Mouse (Mus musculus) neural tube, embryonic 15.5 days (tissue): ENCODE data around the gene Gnpat. TPM values are rescaled to one million over a fixed set of nuclear protein-coding genes. Genes with fewer than 3 reads are reported as not detected.

Source experiments
- ATAC-seq: fragments of 200-750 bp; cut with Nextera tagmentation; 2 replicates; pipeline ENCODE4 v1.8.0; 2017; ENCODE audit warnings: mild to moderate bottlenecking, moderate TSS enrichment, moderate library complexity; ENCODE audit not compliant: low FRiP score
- H3K27ac ChIP-seq: fragments of 300-500 bp; sonication (generic); replicated peaks from 2 replicates; pipeline ENCODE4 v1.5.1; 2015; ENCODE audit warnings: mild to moderate bottlenecking, inconsistent platforms
- H3K27me3 ChIP-seq: fragments of 300-500 bp; sonication (generic); replicated peaks from 2 replicates; pipeline ENCODE4 v1.6.1; 2015; ENCODE audit warnings: inconsistent platforms
- H3K36me3 ChIP-seq: fragments of 300-500 bp; sonication (generic); 2 replicates; pipeline ENCODE4 v1.6.1; 2015; ENCODE audit warnings: inconsistent platforms
- H3K4me1 ChIP-seq: fragments of 300-500 bp; sonication (generic); 2 replicates; pipeline ENCODE4 v1.6.1; 2015; ENCODE audit warnings: inconsistent platforms
- H3K4me2 ChIP-seq: fragments of 300-500 bp; sonication (generic); 2 replicates; pipeline ENCODE4 v1.6.1; 2015; ENCODE audit warnings: inconsistent platforms, mild to moderate bottlenecking, moderate library complexity
- H3K4me3 ChIP-seq: fragments of 300-500 bp; sonication (generic); replicated peaks from 2 replicates; pipeline ENCODE4 v1.5.1; 2015; ENCODE audit warnings: mild to moderate bottlenecking, inconsistent platforms
- H3K9ac ChIP-seq: fragments of 300-500 bp; sonication (generic); replicated peaks from 2 replicates; pipeline ENCODE4 v1.6.1; 2015; ENCODE audit warnings: mild to moderate bottlenecking, inconsistent platforms
- H3K9me3 ChIP-seq: fragments of 300-500 bp; sonication (generic); replicated peaks from 2 replicates; pipeline ENCODE4 v1.6.1; 2016; ENCODE audit warnings: inconsistent platforms
- WGBS: fragments of 180-500 bp; shearing (Covaris S2); methylation state at CpG from one replicate; pipeline ENCODE4 v1.1.7; 2015; ENCODE audit warnings: mixed read lengths; 5-methylcytosine and 5-hydroxymethylcytosine counted together
- polyA plus RNA-seq: library from polyadenylated mRNA; unstranded; fragments of >200 nt; fragmentation: Nextera tagmentation; extraction: Ambion mirVana; gene quantifications from 2 replicates; pipeline ENCODE4 v1.2.1, GENCODE M21; 2015

Gnpat gene
- polyA plus RNA-seq, 1 experiment from 2014 or later = 67.3 TPM

- H3K27ac ChIP-seq = no peak overlapping the region
- 83% methylated on average over 10 of the region's 10 CpGs for WGBS
- ATAC-seq = no peak
- no peak overlapping the region for H3K4me3 ChIP-seq
- no peak overlapping the region for H3K4me2 ChIP-seq
- no peak overlapping the region for H3K9ac ChIP-seq
- H3K27me3 ChIP-seq = no peaks in the 10 kb centered on the region
- H3K9me3 ChIP-seq = no peaks in the 10 kb centered on the region
- H3K4me1 ChIP-seq = peaks cover 41% of the 10 kb centered on the region
- 0 out of 2 replicates have a peak, but pooled peaks cover 4% of the 10 kb centered on the region for H3K36me3 ChIP-seq
Observed at GRCm38 (mm10) chr8:124926351-124926771, 63.5 kb downstream of the Gnpat start.

- no peak for ATAC-seq
- Histone ChIP-seq H3K36me3 (0 out of 2 replicates have a peak, but pooled peaks cover 4% of the 10 kb centered on the region), H3K9ac (no peak overlapping the region), H3K27me3 (no peaks in the 10 kb centered on the region), H3K27ac (no peak overlapping the region), H3K4me1 (peaks cover 21% of the 10 kb centered on the region), H3K9me3 (no peaks in the 10 kb centered on the region), H3K4me2 (no peak overlapping the region), H3K4me3 (no peak overlapping the region)
- 93% methylated on average over 11 of the region's 11 CpGs for WGBS
Observed at GRCm38 (mm10) chr8:124929006-124929405, 66.2 kb downstream of the Gnpat start.

- Histone ChIP-seq H3K9me3 (no peaks in the 10 kb centered on the region), H3K4me1 (peaks cover 18% of the 10 kb centered on the region), H3K9ac (no peak overlapping the region), H3K27ac (no peak overlapping the region), H3K4me3 (no peak overlapping the region), H3K27me3 (no peaks in the 10 kb centered on the region), H3K4me2 (no peak overlapping the region), H3K36me3 (0 out of 2 replicates have a peak, but pooled peaks cover 4% of the 10 kb centered on the region)
- no peak for ATAC-seq
- 93% methylated on average over 13 of the region's 13 CpGs for WGBS
Observed at GRCm38 (mm10) chr8:124930086-124930485, 67.3 kb downstream of the Gnpat start.

- peaks cover 15% of the 10 kb centered on the region for H3K4me1 ChIP-seq
- 0 out of 2 replicates have a peak, but pooled peaks cover 4% of the 10 kb centered on the region for H3K36me3 ChIP-seq
- no peak overlapping the region for H3K27ac ChIP-seq
- H3K9me3 ChIP-seq = no peaks in the 10 kb centered on the region
- ATAC-seq = no peak
- no peak overlapping the region for H3K4me2 ChIP-seq
- H3K4me3 ChIP-seq = no peak overlapping the region
- H3K27me3 ChIP-seq = no peaks in the 10 kb centered on the region
- H3K9ac ChIP-seq = no peak overlapping the region
- WGBS = 83% methylated on average over 4 of the region's 4 CpGs
Observed at GRCm38 (mm10) chr8:124930649-124931048, 67.8 kb downstream of the Gnpat start.

GRCm38 (mm10) chr8:124932435-124932834 is 69.6 kb downstream of the Gnpat start:
- ATAC-seq = no peak
- no peak overlapping the region for H3K27ac ChIP-seq

GRCm38 (mm10) chr8:124935116-124935515 is 72.3 kb downstream of the Gnpat start:
- 87% methylated on average over 5 of the region's 5 CpGs for WGBS
- Histone ChIP-seq H3K27ac (no peak overlapping the region), H3K4me1 (no peaks in the 10 kb centered on the region), H3K36me3 (peaks cover 15% of the 10 kb centered on the region), H3K9ac (no peak overlapping the region), H3K4me2 (no peak overlapping the region), H3K9me3 (no peaks in the 10 kb centered on the region), H3K27me3 (no peaks in the 10 kb centered on the region), H3K4me3 (no peak overlapping the region)
- no peak for ATAC-seq

More at GRCm38 (mm10) chr8:124932435-124932834, 69.6 kb downstream of the Gnpat start:
- no peak overlapping the region for H3K4me3 ChIP-seq
- H3K4me2 ChIP-seq = no peak overlapping the region
- no peak overlapping the region for H3K9ac ChIP-seq
- H3K4me1 ChIP-seq = 0 out of 2 replicates have a peak, but pooled peaks cover 4% of the 10 kb centered on the region
- H3K9me3 ChIP-seq = no peaks in the 10 kb centered on the region
- 0 out of 2 replicates have a peak, but pooled peaks cover 4% of the 10 kb centered on the region for H3K36me3 ChIP-seq
- no peaks in the 10 kb centered on the region for H3K27me3 ChIP-seq
- 82% methylated on average over 3 of the region's 3 CpGs for WGBS

- H3K4me2 ChIP-seq = no peak overlapping the region
- no peak for ATAC-seq
- peaks cover 15% of the 10 kb centered on the region for H3K36me3 ChIP-seq
- 96% methylated on average over 10 of the region's 10 CpGs for WGBS
- H3K27me3 ChIP-seq = no peaks in the 10 kb centered on the region
- no peaks in the 10 kb centered on the region for H3K4me1 ChIP-seq
- H3K9ac ChIP-seq = no peak overlapping the region
- no peaks in the 10 kb centered on the region for H3K9me3 ChIP-seq
- H3K27ac ChIP-seq = no peak overlapping the region
- H3K4me3 ChIP-seq = no peak overlapping the region
Observed at GRCm38 (mm10) chr8:124936699-124937098, 73.9 kb downstream of the Gnpat start.

GRCm38 (mm10) chr8:124937293-124937692 is 74.5 kb downstream of the Gnpat start:
- WGBS = 95% methylated on average over 4 of the region's 4 CpGs

More at GRCm38 (mm10) chr8:124937293-124937692, 74.5 kb downstream of the Gnpat start:
- H3K4me1 ChIP-seq = no peaks in the 10 kb centered on the region
- no peak overlapping the region for H3K9ac ChIP-seq
- H3K27me3 ChIP-seq = no peaks in the 10 kb centered on the region
- H3K4me3 ChIP-seq = no peak overlapping the region
- H3K4me2 ChIP-seq = no peak overlapping the region
- no peaks in the 10 kb centered on the region for H3K9me3 ChIP-seq
- H3K27ac ChIP-seq = no peak overlapping the region
- H3K36me3 ChIP-seq = peaks cover 15% of the 10 kb centered on the region
- no peak for ATAC-seq

Other genes with a start within 250 kb of the Gnpat start
- 15.4 and 16.1 TPM in 2 replicates for gene 2310022B05Rik, start 199.7 kb upstream of the Gnpat start, polyA plus RNA-seq
- gene Ttc13, start 141.1 kb upstream of the Gnpat start, polyA plus RNA-seq = 57.5 and 62.9 TPM in 2 replicates
- 28.2 and 30.6 TPM in 2 replicates for gene Arv1, start 140.9 kb upstream of the Gnpat start, polyA plus RNA-seq
- 3.8 and 5.1 TPM in 2 replicates for gene Fam89a, start 111.2 kb upstream of the Gnpat start, polyA plus RNA-seq
- gene Trim67, start 69.9 kb upstream of the Gnpat start, polyA plus RNA-seq = 23.6 and 28.3 TPM in 2 replicates
- gene 2810004N23Rik, start 87 bp downstream of the Gnpat start, polyA plus RNA-seq = 22.0 and 26.7 TPM in 2 replicates
- gene Exoc8, start 34.7 kb downstream of the Gnpat start, polyA plus RNA-seq = 12.2 and 12.7 TPM in 2 replicates
- 7.3 and 8.1 TPM in 2 replicates for gene Sprtn, start 34.9 kb downstream of the Gnpat start, polyA plus RNA-seq
- gene Egln1, start 86.3 kb downstream of the Gnpat start, polyA plus RNA-seq = 15.7 and 16.4 TPM in 2 replicates
- 176 and 192 TPM in 2 replicates for gene Tsnax, start 150.0 kb downstream of the Gnpat start, polyA plus RNA-seq
- gene Disc1, start 191.2 kb downstream of the Gnpat start, polyA plus RNA-seq = 1.8 TPM in 2 replicates